Mouse (Mus musculus): ENCODE data around the gene B3gnt2. TPM values are rescaled to one million over a fixed set of nuclear protein-coding genes. Genes with fewer than 3 reads are reported as not detected.

Gene B3gnt2
- polyA plus RNA-seq, 1 experiment: 10.1 TPM

DNA sequence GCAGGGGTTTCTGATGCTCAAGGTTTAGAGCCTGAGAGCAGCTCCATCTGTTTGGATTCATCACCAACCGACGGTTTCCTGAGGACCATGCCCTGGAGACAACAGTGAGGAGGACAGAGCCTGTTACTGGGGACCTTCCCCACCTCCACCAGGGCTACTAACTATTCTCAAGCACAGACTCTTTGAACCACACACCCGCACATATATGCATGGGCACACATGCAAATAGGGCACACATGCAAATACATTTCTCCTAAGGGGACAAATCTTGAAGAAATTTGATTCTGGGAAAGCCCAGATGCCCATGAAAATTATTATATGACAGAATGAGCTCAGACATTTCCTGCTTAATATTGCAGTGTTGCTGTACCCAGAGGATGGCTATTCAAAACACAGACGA is 95.3 kb downstream of the B3gnt2 start:
- Histone ChIP-seq H3K27ac (ENCODE audit: insufficient read depth, low read length) (no peak overlapping the region), H3K4me3 (ENCODE audit: insufficient read depth, low read length) (no peak overlapping the region), H3K4me1 (ENCODE audit: control insufficient read depth, insufficient read depth, low read length) (no peaks in the 10 kb centered on the region)
- TF ChIP-seq CTCF (IDR thresholded peaks at IDR 0.05; ENCODE audit: borderline replicate concordance, insufficient read depth, low read length): no peak
- no peak for TF ChIP-seq POLR2A (IDR thresholded peaks at IDR 0.05; ENCODE audit: low read depth, low read length)

DNA sequence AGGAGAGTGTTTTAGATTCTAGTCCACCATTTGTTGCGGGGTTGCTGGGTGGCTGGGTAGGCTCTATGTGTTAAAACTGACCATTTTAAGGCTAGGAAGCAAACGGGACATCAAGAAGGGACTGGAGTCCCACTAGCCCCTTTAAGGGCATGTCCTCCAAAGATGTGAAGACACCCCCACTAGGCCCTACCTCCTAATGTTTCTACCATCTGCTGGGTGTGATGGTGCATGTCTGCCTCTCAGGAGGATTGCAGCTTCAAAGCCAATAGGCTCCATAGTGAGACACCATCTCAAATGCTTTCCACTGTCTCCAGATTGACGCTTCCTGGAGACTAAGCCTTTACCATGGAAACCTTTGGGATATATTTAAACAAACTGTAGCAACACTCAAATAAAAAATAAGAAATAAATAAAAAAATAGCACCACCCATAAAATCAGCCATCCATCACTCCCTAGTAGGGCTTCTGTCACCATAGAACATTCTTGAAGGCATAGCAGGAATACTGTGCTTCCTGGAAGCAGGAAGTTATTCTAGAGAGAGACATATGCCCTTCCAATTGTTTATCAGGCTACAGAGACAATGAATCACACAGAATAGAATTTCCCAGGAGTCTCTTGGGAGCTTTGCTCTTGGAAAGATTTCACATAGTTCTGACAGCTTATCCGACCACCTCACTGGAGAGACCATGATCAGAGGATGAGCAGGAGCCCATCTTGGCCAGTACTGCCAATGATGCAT is 97.0 kb downstream of the B3gnt2 start:
- TF ChIP-seq CTCF (IDR thresholded peaks at IDR 0.05; ENCODE audit: borderline replicate concordance, insufficient read depth, low read length) (no peak), POLR2A (IDR thresholded peaks at IDR 0.05; ENCODE audit: low read depth, low read length) (no peak)
- H3K27ac ChIP-seq (ENCODE audit: insufficient read depth, low read length): no peak overlapping the region
- no peak overlapping the region for H3K4me3 ChIP-seq (ENCODE audit: insufficient read depth, low read length)
- no peaks in the 10 kb centered on the region for H3K4me1 ChIP-seq (ENCODE audit: control insufficient read depth, insufficient read depth, low read length)

DNA sequence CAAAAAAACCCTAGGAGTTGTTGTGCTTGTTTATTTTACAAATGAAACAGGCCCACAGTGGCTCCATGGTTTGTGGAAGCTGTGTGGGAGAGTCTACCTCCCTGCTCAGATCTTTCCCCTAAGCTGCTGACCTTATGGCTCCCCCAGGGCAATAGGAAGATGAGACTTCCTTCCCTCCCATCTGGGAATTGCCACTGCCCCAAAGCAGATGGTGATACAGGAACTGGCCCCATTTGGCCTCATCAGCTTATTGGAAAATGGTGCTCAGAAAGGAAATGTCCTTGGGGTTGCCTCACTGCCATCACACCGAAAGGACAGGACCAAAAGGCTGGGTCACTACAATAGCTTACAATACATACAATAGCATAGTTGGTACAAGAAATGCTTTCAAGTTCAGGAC is 97.7 kb downstream of the B3gnt2 start:
- Histone ChIP-seq H3K27ac (ENCODE audit: insufficient read depth, low read length) (no peak overlapping the region), H3K4me3 (ENCODE audit: insufficient read depth, low read length) (no peak overlapping the region), H3K4me1 (ENCODE audit: control insufficient read depth, insufficient read depth, low read length) (no peaks in the 10 kb centered on the region)
- TF ChIP-seq CTCF (IDR thresholded peaks at IDR 0.05; ENCODE audit: borderline replicate concordance, insufficient read depth, low read length) (no peak), POLR2A (IDR thresholded peaks at IDR 0.05; ENCODE audit: low read depth, low read length) (no peak)

DNA sequence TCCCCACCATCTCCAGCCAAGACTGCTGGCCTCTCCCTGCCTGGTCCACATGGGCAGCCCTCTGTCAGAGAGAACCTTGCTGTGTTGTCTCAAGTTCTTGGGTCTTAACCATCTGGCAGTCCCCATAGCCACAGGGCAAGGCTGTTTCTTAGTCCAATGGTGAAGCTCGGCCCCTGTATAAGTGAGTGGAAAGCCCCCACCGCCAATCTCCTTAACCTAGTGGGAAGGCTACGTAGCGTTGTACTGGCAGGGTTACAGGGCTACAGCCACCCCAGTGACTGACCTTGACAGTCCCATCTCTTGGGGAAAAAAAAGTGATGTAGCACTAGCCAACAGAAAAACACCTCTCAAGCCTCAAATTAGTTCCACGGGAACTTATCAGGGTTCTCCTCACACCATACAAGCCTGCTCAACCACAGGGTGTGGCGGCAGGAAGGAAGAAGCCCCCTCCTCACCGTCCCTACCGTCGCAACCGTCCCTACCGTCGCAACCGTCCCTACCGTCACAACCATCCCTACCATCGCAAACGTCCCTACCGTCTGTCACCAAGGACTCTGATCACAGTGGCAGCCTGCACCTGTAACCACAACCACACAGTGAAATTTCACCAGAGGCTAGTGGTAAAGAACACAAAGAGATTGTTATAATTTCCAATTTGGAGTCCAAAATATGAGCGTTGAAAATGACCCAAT is 98.4 kb downstream of the B3gnt2 start:
- no peak overlapping the region for H3K27ac ChIP-seq (ENCODE audit: insufficient read depth, low read length)
- TF ChIP-seq POLR2A (IDR thresholded peaks at IDR 0.05; ENCODE audit: low read depth, low read length) (no peak), CTCF (IDR thresholded peaks at IDR 0.05; ENCODE audit: borderline replicate concordance, insufficient read depth, low read length) (no peak)
- no peaks in the 10 kb centered on the region for H3K4me1 ChIP-seq (ENCODE audit: control insufficient read depth, insufficient read depth, low read length)
- H3K4me3 ChIP-seq (ENCODE audit: insufficient read depth, low read length): no peak overlapping the region

DNA sequence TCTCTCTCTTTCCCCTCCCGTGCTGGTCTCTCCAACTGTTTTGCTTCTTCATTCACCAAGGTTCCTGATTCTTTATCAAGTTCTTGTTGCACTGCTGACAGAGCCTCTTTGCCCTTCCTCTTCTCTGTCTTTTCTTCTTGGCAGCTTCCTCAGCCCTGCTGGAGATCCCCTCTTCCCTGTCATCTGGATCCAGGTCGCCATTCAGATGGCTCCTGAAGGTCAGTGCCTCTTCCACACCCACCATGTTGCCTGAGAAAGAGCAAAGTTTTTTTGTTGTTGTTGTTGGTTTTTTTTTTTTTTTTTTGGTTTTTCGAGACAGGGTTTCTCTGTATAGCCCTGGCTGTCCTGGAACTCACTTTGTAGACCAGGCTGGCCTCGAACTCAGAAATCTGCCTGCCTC is 101.0 kb downstream of the B3gnt2 start:
- no peak overlapping the region for H3K4me3 ChIP-seq (ENCODE audit: insufficient read depth, low read length)
- TF ChIP-seq POLR2A (IDR thresholded peaks at IDR 0.05; ENCODE audit: low read depth, low read length): no peak
- no peak for TF ChIP-seq CTCF (IDR thresholded peaks at IDR 0.05; ENCODE audit: borderline replicate concordance, insufficient read depth, low read length)
- no peak overlapping the region for H3K27ac ChIP-seq (ENCODE audit: insufficient read depth, low read length)
- no peaks in the 10 kb centered on the region for H3K4me1 ChIP-seq (ENCODE audit: control insufficient read depth, insufficient read depth, low read length)

DNA sequence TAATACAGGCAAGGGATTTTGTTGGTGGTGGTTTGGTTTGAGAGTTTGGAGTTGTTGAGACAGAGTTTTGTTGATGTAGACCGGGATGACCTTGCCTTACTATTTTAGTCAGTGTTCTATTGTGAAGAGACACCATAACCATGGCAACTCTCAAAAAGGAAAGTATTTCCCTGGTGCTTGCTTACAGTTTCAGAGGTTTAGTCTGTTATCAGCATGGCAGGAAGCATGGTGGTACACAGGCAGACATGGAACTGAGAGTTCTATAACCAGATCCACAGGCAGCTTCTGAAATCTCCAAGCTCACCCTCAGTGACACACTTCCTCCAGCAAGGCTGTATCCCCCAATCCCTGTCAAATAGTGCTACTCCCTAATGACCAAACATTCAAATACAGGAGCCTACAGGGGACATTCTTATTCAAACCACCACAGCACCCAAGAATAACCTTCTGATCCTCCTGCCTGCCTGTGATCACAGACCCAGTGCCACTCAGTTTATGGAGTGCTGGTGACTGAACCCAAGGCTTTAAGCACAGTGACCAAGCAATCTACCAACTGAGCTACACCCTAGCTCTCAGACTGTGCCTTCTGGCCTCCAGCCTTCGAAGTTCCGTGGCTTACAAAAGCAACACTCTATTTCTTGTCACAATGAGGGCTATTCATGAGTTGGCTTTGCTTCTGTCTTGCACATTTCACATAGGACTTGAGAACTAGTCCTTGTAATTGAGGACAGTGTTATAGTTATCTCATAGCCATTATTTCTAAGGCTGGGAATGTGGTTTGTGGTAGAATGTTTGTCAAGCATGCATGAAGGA is 104.4 kb downstream of the B3gnt2 start:
- TF ChIP-seq POLR2A (IDR thresholded peaks at IDR 0.05; ENCODE audit: low read depth, low read length) (no peak), CTCF (IDR thresholded peaks at IDR 0.05; ENCODE audit: borderline replicate concordance, insufficient read depth, low read length) (no peak)
- H3K4me3 ChIP-seq (ENCODE audit: insufficient read depth, low read length): no peak overlapping the region
- H3K4me1 ChIP-seq (ENCODE audit: control insufficient read depth, insufficient read depth, low read length): no peaks in the 10 kb centered on the region
- H3K27ac ChIP-seq (ENCODE audit: insufficient read depth, low read length): no peak overlapping the region

DNA sequence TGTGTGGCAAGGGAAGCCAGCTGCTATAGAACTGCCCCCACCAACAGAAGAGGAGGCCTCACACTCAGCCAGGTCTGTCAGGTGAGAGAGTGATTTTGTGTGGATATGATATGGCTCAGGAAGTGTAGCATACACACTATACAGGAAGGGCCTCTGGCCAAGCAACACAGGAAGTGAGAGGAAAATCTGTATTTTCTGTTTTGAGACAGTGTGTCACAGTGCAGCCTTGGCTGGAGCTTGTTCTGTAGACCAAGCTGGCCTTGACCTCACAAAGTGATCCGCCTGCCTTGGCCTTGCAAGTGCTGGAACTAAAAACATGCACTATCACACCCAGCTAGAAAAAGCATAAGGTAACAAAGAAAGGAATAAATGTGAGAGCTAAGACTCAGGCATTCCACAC is 105.6 kb downstream of the B3gnt2 start:
- TF ChIP-seq POLR2A (IDR thresholded peaks at IDR 0.05; ENCODE audit: low read depth, low read length): no peak
- TF ChIP-seq CTCF (IDR thresholded peaks at IDR 0.05; ENCODE audit: borderline replicate concordance, insufficient read depth, low read length): no peak
- Histone ChIP-seq H3K27ac (ENCODE audit: insufficient read depth, low read length) (no peak overlapping the region), H3K4me3 (ENCODE audit: insufficient read depth, low read length) (no peak overlapping the region), H3K4me1 (ENCODE audit: control insufficient read depth, insufficient read depth, low read length) (no peaks in the 10 kb centered on the region)

DNA sequence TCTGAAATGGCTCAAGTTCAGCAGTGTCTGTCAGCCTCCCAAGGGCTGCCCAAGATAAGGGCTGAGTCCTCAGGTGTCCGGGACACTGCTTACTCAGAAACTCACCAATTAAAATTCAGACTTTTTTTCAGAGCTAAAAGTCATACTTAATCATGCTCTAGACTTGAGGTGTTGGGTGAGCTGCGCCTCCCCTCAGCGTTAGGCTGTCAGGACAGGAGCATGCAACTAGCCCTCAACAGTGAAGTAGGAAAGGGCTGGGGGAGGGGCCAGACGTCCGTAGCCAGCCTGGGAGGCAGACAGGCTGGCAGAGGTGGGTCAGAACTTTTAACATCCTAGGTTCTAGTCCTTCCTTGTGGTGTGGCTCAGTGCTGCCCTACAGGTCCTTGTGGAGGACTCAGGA is 108.2 kb downstream of the B3gnt2 start:
- no peak overlapping the region for H3K27ac ChIP-seq (ENCODE audit: insufficient read depth, low read length)
- no peaks in the 10 kb centered on the region for H3K4me1 ChIP-seq (ENCODE audit: control insufficient read depth, insufficient read depth, low read length)
- TF ChIP-seq POLR2A (IDR thresholded peaks at IDR 0.05; ENCODE audit: low read depth, low read length) (no peak), CTCF (IDR thresholded peaks at IDR 0.05; ENCODE audit: borderline replicate concordance, insufficient read depth, low read length) (no peak)
- no peak overlapping the region for H3K4me3 ChIP-seq (ENCODE audit: insufficient read depth, low read length)

DNA sequence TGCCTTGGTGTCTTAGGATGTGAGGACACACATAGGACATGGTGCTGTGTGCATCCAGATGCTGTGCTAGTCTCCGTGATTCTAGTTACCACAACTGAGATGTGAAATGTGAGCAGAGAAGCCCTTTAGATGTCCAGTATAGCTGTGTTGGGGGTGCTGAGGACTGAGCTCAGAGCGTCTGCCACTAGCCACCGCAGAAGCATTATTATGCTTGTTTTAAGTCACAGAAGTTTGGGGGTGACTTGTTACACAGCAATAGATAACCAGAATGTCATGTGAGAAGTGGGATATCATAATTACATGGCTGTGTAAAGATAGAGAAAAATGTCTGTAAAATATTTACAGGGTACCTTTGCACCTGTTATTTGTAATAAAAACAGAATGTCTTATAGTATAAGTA is 109.2 kb downstream of the B3gnt2 start:
- no peak for TF ChIP-seq POLR2A (IDR thresholded peaks at IDR 0.05; ENCODE audit: low read depth, low read length)
- TF ChIP-seq CTCF (IDR thresholded peaks at IDR 0.05; ENCODE audit: borderline replicate concordance, insufficient read depth, low read length): no peak
- no peaks in the 10 kb centered on the region for H3K4me1 ChIP-seq (ENCODE audit: control insufficient read depth, insufficient read depth, low read length)
- no peak overlapping the region for H3K4me3 ChIP-seq (ENCODE audit: insufficient read depth, low read length)
- no peak overlapping the region for H3K27ac ChIP-seq (ENCODE audit: insufficient read depth, low read length)

Data from embryonic fibroblast, embryonic 13.5 days (primary cell).